Mouse (Mus musculus): ENCODE results near the gene Atox1.
"Not testable (repeated sequence)": the region's sequence is repeated elsewhere in the genome, so short reads cannot be mapped to it uniquely, and the experiment has no call there.

Atox1 gene

GRCm38 (mm10) chr11:55453640-55454039 lies 7.4 kb downstream of the Atox1 start:
- no peak for DNase-seq (ENCODE audit: low read depth, low spot score)

- DNase-seq (ENCODE audit: low read depth, low spot score), result no peak
These were observed 10.7 kb downstream of the Atox1 start for GRCm38 (mm10) chr11:55450311-55450710.

- DNase-seq (ENCODE audit: low read depth, low spot score), result no peak
These were observed 11.5 kb downstream of the Atox1 start for GRCm38 (mm10) chr11:55449531-55449930.

DNA sequence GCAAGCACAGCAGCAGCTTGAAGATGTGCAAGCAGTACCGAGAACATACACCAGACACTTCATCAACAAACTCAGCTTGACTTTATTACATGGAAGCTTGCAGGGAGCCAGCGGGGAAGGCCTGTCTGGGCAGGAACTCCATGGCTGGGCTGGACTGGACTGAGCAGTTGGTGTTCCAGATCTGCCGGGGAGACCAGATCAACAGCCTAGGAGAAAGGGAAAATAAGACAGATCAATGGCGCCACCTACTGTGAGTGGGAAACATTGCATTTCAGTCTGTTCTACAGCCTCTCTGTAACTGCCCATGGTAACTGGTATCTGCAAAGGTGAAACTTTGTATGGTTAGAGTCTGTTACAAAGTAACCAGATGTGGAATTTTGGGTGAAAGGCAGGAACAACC lies 14.5 kb downstream of the Atox1 start:
- peak; percentile 51 for DNase-seq (ENCODE audit: low read depth, low spot score)

GRCm38 (mm10) chr11:55444772-55445171 lies 16.3 kb downstream of the Atox1 start:
- DNase-seq (ENCODE audit: low read depth, low spot score), result peak; percentile 41

DNA sequence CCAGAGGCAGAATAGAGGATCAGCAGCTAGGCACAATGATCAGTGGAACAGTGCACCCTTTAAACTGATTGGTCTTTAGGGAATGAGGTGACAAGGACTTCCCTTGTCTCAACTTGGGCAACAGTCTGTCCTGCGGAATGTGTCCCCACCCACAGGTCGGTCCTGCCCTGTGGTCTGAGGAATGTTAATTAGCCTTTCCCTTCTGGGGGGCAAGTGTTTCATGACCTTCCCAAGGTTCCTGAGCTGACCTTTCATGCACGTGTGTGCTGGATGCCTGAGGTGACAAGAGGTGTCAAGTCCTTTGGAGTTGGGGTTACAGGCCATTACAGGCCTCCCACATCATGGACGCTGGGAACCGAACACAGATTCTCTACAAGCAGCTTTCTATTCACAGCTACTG lies 21.3 kb downstream of the Atox1 start:
- DNase-seq (ENCODE audit: low read depth, low spot score), result no peak

- DNase-seq (ENCODE audit: low read depth, low spot score), result no peak
These were observed 23.0 kb downstream of the Atox1 start for GRCm38 (mm10) chr11:55438031-55438430.

GRCm38 (mm10) chr11:55436089-55436488 lies 24.9 kb downstream of the Atox1 start:
- no peak for DNase-seq (ENCODE audit: low read depth, low spot score)

DNA sequence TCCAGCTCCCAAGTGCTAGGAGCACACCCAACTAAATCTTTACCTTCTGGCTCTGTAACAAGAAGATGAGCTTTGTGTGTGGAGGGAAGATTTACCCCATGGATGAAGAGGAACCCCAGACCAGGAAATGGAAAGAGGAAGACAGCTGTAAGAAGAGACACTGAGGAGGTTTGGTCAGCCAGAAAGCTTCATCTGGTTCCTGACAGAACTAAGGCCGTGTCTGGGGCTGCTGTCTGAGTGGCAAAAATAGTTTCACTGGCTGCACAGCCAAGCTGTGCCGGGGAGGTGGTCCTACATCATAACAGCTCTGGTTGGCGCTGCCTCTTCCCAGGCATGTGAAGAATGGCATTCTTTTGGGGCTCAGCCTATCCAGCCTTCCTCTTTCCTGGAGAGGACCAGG lies 28.1 kb downstream of the Atox1 start:
- DNase-seq (ENCODE audit: low read depth, low spot score), result no peak

- DNase-seq (ENCODE audit: low read depth, low spot score), result no peak
These were observed 31.1 kb downstream of the Atox1 start for GRCm38 (mm10) chr11:55429973-55430372.

DNA sequence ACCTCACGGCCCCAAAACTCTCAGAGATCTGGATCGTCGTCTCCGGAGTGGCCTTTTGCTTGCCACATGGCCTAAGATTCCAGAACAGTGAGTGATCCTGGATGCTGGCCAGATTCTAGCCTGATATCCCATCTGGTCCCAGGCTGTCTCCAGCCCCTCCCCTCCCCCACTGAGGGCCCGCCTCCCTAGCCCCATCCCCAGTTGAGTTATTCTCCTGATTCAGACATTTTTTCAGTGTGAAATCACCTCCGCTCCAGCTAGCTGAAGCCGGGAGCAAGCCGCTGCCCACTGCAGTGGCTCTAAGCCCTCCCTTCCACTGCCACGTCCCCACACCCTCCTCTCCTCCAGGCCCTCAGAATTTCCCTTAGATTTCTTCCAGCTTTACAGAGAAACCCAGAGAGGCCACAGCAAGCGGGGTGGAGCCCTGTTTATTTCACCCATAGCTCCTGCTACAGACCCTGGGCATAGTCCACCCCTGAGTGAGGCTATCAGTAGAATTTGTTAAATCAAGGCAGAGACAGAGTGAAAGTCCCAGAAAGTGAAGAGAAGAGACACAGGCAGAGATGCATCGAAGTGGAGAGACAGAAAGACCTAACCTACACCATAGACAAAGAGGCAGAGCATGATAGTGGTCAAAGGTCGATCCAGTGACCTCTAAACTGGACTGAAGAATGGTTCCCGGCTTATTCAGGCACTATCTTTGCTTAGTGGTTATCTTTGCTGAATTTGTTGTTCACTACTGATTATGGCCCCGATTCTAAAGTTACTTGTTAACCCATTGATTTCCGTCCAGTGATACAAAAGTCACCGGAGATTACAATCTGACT lies 32.6 kb downstream of the Atox1 start:
- no peak for DNase-seq (ENCODE audit: low read depth, low spot score)

- DNase-seq (ENCODE audit: low read depth, low spot score), result no peak
These were observed 36.2 kb downstream of the Atox1 start for GRCm38 (mm10) chr11:55424746-55425360.

- no peak for DNase-seq (ENCODE audit: low read depth, low spot score)
These were observed 37.3 kb downstream of the Atox1 start for GRCm38 (mm10) chr11:55423756-55424155.

DNA sequence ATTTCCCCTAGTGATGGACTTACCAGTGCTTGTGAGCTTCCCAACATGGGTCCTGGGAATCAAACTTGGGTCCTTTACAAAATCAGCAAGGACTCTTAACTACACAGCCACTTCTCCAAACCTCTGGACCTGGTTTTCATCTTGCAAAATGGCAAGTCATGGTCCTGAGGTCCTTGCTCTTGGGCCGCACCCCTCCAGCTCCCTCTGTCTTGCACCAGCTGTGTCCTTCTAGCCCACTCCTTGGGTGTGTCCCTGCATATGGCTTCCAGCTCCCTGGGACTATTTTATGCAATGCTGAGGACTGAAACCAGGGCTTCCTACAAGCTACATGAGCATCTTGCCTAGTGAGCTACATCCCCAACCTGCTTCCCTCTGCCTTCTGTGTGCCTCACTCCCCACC lies 38.1 kb downstream of the Atox1 start, which contains the start of gene Sparc:
TSS of gene Sparc (minus strand) at position 206 of the 400 bp plus-strand sequence.
- no peak for DNase-seq (ENCODE audit: low read depth, low spot score)

- no peak for DNase-seq (ENCODE audit: low read depth, low spot score)
These were observed 41.2 kb downstream of the Atox1 start for GRCm38 (mm10) chr11:55419678-55420307.

- no peak for DNase-seq (ENCODE audit: low read depth, low spot score)
These were observed 41.8 kb downstream of the Atox1 start for GRCm38 (mm10) chr11:55419296-55419677.

DNA sequence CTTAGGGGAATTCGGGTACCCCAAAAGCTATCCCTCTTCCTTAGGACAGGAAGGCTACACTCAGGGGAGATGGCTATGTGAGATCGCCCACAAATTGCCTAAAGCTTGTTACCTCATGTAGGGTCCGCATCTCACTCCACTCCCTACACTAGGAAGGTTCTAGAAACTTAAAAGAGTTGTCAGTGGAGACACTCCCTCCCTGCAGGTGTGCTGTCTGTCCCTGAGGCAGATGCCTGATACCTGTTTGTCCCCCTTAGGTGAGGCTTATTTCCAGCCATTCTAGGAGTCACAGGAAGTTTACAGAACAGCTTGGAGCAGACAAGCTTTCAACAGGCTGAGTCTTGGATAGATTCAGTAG lies 42.4 kb downstream of the Atox1 start:
- DNase-seq (ENCODE audit: low read depth, low spot score), result no peak

DNA sequence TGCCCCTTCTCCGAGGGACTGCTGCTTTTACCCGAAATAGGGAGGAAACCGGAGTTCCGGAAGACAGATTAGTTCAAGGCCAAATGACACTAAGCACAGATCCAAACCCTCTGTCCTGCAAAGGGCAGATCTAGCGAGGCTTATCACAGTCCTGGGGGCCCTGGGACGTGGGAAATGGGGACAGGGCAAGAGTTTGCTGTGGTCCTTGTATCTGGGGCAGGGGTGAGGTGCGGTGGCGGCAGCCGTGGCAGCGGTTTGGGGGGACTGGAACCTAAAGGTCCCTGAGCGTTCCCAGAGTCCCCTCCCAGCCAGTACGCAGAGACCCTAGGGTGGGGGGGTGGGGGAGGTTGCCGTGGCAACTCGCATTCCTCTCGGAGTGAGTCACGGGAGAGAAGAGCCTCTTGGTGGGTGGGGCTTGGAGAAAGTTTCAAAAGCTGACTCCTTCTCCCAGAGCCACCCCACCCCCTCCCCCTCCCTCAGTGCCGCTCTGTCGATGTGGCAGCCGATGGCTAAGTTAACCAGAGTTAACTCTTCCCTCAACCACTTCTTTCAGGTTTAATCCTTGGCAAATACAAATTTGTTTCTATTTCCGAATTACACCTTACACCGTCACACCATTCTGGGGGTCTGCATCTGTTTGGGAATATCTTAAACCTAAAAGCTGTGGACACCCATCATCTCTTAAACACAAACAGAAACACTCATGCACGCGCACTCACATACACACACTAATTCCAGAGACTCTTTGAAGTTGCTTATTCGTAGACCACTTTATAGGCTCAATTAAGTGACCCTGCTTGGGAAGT lies 42.9 kb downstream of the Atox1 start:
- no peak for DNase-seq (ENCODE audit: low read depth, low spot score)

GRCm38 (mm10) chr11:55416609-55417265 lies 44.3 kb downstream of the Atox1 start:
- no peak for DNase-seq (ENCODE audit: low read depth, low spot score)

DNA sequence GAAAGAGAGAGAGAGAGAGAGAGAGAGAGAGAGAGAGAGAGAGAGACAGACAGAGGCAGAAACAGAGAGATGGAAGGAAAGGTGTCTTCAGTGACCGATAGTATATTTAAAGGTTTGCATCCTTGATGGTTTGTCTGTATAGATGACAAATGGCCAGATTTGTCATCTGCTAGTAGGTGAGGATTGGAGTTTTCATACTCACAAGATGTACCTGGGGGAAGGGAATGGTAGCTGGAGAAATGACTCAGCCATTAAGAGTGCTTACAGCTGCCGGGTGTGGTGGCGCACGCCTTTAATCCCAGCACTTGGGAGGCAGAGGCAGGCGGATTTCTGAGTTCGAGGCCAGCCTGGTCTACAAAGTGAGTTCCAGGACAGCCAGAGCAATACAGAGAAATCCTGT lies 45.3 kb downstream of the Atox1 start:
- not testable (repeated sequence) for DNase-seq (ENCODE audit: low read depth, low spot score)

GRCm38 (mm10) chr11:55415036-55415704 lies 45.9 kb downstream of the Atox1 start:
- no peak for DNase-seq (ENCODE audit: low read depth, low spot score)

Data from c-Kit-negative CD71-positive TER-119-positive erythroid progenitor cells, embryonic 14.5 days (primary cell).